Mouse (Mus musculus) thymus, adult 2 months (tissue): ENCODE data around the gene Gm2696. TPM values are rescaled to one million over a fixed set of nuclear protein-coding genes. Genes with fewer than 3 reads are reported as not detected.

Source experiments
- DNase-seq: peaks from one replicate; pipeline ENCODE4 v3.0.0; 2021
- H3K27ac ChIP-seq: fragments of 200-500 bp; 2 replicates; pipeline ENCODE4 v1.5.1; 2012; ENCODE audit warnings: low read length, control low read depth; ENCODE audit not compliant: control insufficient read depth, insufficient read depth
- H3K27me3 ChIP-seq: fragments of 200-500 bp; 2 replicates; pipeline ENCODE4 v1.6.1; 2012; ENCODE audit warnings: mild to moderate bottlenecking, low read length, moderate library complexity, mixed read lengths; ENCODE audit not compliant: control insufficient read depth, insufficient read depth
- H3K36me3 ChIP-seq: fragments of 200-500 bp; 2 replicates; pipeline ENCODE4 v1.6.1; 2012; ENCODE audit warnings: mild to moderate bottlenecking, low read length, moderate library complexity; ENCODE audit not compliant: control insufficient read depth, insufficient read depth
- H3K4me1 ChIP-seq: fragments of 200-500 bp; replicated peaks from 2 replicates; pipeline ENCODE4 v1.6.1; 2012; ENCODE audit warnings: low read length; ENCODE audit not compliant: control insufficient read depth, insufficient read depth
- H3K4me3 ChIP-seq: fragments of 200-500 bp; 2 replicates; pipeline ENCODE4 v1.5.1; 2012; ENCODE audit warnings: mild to moderate bottlenecking, low read length, control low read depth, moderate library complexity; ENCODE audit not compliant: control insufficient read depth, insufficient read depth
- CTCF ChIP-seq: fragments of 200-500 bp; IDR thresholded peaks from 2 replicates; pipeline ENCODE4 v1.5.1; 2012; ENCODE audit warnings: mild to moderate bottlenecking, control low read depth, low read length, moderate library complexity, borderline replicate concordance; ENCODE audit not compliant: control insufficient read depth, poor library complexity, insufficient read depth; ENCODE audit errors: extremely low read depth
- POLR2A ChIP-seq: fragments of 200-500 bp; IDR thresholded peaks from 2 replicates; pipeline ENCODE4 v1.6.1; 2012; ENCODE audit warnings: mild to moderate bottlenecking, low read length, control low read depth, moderate library complexity; ENCODE audit not compliant: control insufficient read depth, poor library complexity, insufficient read depth; ENCODE audit errors: extremely low read depth
- WGBS: fragments of 180-500 bp; shearing (Covaris S2); methylation state at CpG from one replicate; pipeline ENCODE4 v1.1.7; 2018; 5-methylcytosine and 5-hydroxymethylcytosine counted together
- polyA plus RNA-seq: library from polyadenylated mRNA; depleted of rRNA; stranded (reverse); fragments of >200 nt; gene quantifications from 2 replicates; pipeline ENCODE4 v1.2.3, GENCODE M21; 2012

The Gm2696 gene
- polyA plus RNA-seq, 1 experiment: not detected

GRCm38 (mm10) chr10:77815514-77815913, 1.0 kb downstream of the Gm2696 start:
- Histone ChIP-seq H3K4me1 (no peaks in the 10 kb centered on the region), H3K27me3 (no peaks in the 10 kb centered on the region), H3K36me3 (no peaks in the 10 kb centered on the region), H3K4me3 (no peak overlapping the region), H3K27ac (no peak overlapping the region)
- TF ChIP-seq CTCF (no peak), POLR2A (no peak)
- peak; percentile 43 for DNase-seq
- WGBS: 32% methylated on average over 5 of the region's 5 CpGs

- H3K36me3 ChIP-seq: no peaks in the 10 kb centered on the region
- no peak overlapping the region for H3K27ac ChIP-seq
- WGBS: 98% methylated on average over 4 of the region's 4 CpGs
- no peak overlapping the region for H3K4me3 ChIP-seq
- H3K4me1 ChIP-seq: no peaks in the 10 kb centered on the region
- DNase-seq: no peak
- TF ChIP-seq CTCF (no peak), POLR2A (no peak)
- H3K27me3 ChIP-seq: no peaks in the 10 kb centered on the region
These were observed 4.0 kb downstream of the Gm2696 start for GRCm38 (mm10) chr10:77818523-77818922.

GRCm38 (mm10) chr10:77819203-77819602, 4.7 kb downstream of the Gm2696 start:
- no peak for DNase-seq
- Histone ChIP-seq H3K4me1 (no peaks in the 10 kb centered on the region), H3K27me3 (no peaks in the 10 kb centered on the region), H3K36me3 (no peaks in the 10 kb centered on the region), H3K4me3 (no peak overlapping the region), H3K27ac (no peak overlapping the region)
- TF ChIP-seq CTCF (no peak), POLR2A (no peak)
- WGBS: 78% methylated on average over 4 of the region's 4 CpGs

- H3K36me3 ChIP-seq: no peaks in the 10 kb centered on the region
- H3K27me3 ChIP-seq: no peaks in the 10 kb centered on the region
- no peaks in the 10 kb centered on the region for H3K4me1 ChIP-seq
- no peak within 1 kb of the TSS for H3K27ac ChIP-seq
- no peak for DNase-seq
- no peak within 1 kb of the TSS for H3K4me3 ChIP-seq
- TF ChIP-seq POLR2A: no peak
- WGBS: 82% methylated on average over 6 of the region's 6 CpGs
These were observed 12.5 kb downstream of the Gm2696 start, which contains the start of gene Krtap10-4 for GRCm38 (mm10) chr10:77826951-77827350. Gene Krtap10-4, minus strand, starts transcription at chr10:77827095.

GRCm38 (mm10) chr10:77835647-77836046, 21.2 kb downstream of the Gm2696 start, which contains the start of gene Krtap10-10:
Gene Krtap10-10, plus strand, starts transcription at chr10:77835947.
- H3K36me3 ChIP-seq: no peaks in the 10 kb centered on the region
- DNase-seq: no peak
- TF ChIP-seq CTCF (no peak), POLR2A (no peak)
- H3K4me3 ChIP-seq: no peak within 1 kb of the TSS
- no peak within 1 kb of the TSS for H3K27ac ChIP-seq
- 69% methylated on average over 9 of the region's 9 CpGs for WGBS
- H3K27me3 ChIP-seq: no peaks in the 10 kb centered on the region
- no peaks in the 10 kb centered on the region for H3K4me1 ChIP-seq

- no peak for TF ChIP-seq POLR2A
- TF ChIP-seq CTCF: no peak
- no peaks in the 10 kb centered on the region for H3K27me3 ChIP-seq
- 80% methylated on average over 6 of the region's 6 CpGs for WGBS
- no peak for DNase-seq
- no peak overlapping the region for H3K27ac ChIP-seq
- no peaks in the 10 kb centered on the region for H3K4me1 ChIP-seq
- H3K4me3 ChIP-seq: no peak overlapping the region
- no peaks in the 10 kb centered on the region for H3K36me3 ChIP-seq
These were observed 24.5 kb downstream of the Gm2696 start for GRCm38 (mm10) chr10:77839006-77839405.

GRCm38 (mm10) chr10:77846503-77846902, 32.0 kb downstream of the Gm2696 start, which contains the start of gene Gm36176:
Gene Gm36176, plus strand, starts transcription at chr10:77846803.
- Histone ChIP-seq H3K4me1 (no peaks in the 10 kb centered on the region), H3K36me3 (no peaks in the 10 kb centered on the region), H3K4me3 (no peak within 1 kb of the TSS), H3K27ac (no peak within 1 kb of the TSS), H3K27me3 (no peaks in the 10 kb centered on the region)
- no peak for DNase-seq
- TF ChIP-seq CTCF (no peak), POLR2A (no peak)
- WGBS: 85% methylated on average over 2 of the region's 3 CpGs

- TF ChIP-seq CTCF: no peak
- TF ChIP-seq POLR2A: no peak
- no peak overlapping the region for H3K4me3 ChIP-seq
- no peaks in the 10 kb centered on the region for H3K4me1 ChIP-seq
- no peaks in the 10 kb centered on the region for H3K36me3 ChIP-seq
- H3K27me3 ChIP-seq: no peaks in the 10 kb centered on the region
- H3K27ac ChIP-seq: no peak overlapping the region
- no peak for DNase-seq
- 55% methylated on average over 2 of the region's 2 CpGs for WGBS
These were observed 32.5 kb downstream of the Gm2696 start for GRCm38 (mm10) chr10:77846961-77847360.
